Mouse (Mus musculus) adrenal gland, postnatal 0 days (tissue): ENCODE measurements around the gene Spsb1. TPM values are rescaled to one million over a fixed set of nuclear protein-coding genes. Genes with fewer than 3 reads are reported as not detected.

Experiments
- polyA plus RNA-seq: library from polyadenylated mRNA; unstranded; fragments of >200 nt; fragmentation: Nextera tagmentation; extraction: Ambion mirVana; gene quantifications from 2 replicates; pipeline ENCODE4 v1.2.1, GENCODE M21; 2015

Gene Spsb1
- polyA plus RNA-seq, result 25.2 and 38.9 TPM in 2 replicates

GRCm38 (mm10) chr4:149954893-149955439, at the start of gene Spsb1:
Spsb1 (minus strand) TSS chr4:149955043.

Other genes starting within 250 kb of the Spsb1 start
- gene Tmem201, start 217.0 kb downstream of the Spsb1 start, polyA plus RNA-seq, result 16.1 and 17.5 TPM in 2 replicates
- 20.1 and 25.8 TPM in 2 replicates for gene Slc25a33, start 180.8 kb downstream of the Spsb1 start, polyA plus RNA-seq
- gene H6pd, start 54.0 kb upstream of the Spsb1 start, polyA plus RNA-seq, result 27.3 and 28.3 TPM in 2 replicates
- 0.87 and 0.91 TPM in 2 replicates for gene Gpr157, start 132.3 kb upstream of the Spsb1 start, polyA plus RNA-seq
- gene Slc2a5, start 164.2 kb upstream of the Spsb1 start, polyA plus RNA-seq, result 0.62 and 1.3 TPM in 2 replicates
- not detected in 2 replicates for gene Slc2a7, start 193.9 kb upstream of the Spsb1 start, polyA plus RNA-seq
- not detected in 2 replicates for gene Car6, start 246.3 kb upstream of the Spsb1 start, polyA plus RNA-seq